Mouse (Mus musculus): ENCODE measurements around the gene D430019H16Rik.

Gene D430019H16Rik

DNA sequence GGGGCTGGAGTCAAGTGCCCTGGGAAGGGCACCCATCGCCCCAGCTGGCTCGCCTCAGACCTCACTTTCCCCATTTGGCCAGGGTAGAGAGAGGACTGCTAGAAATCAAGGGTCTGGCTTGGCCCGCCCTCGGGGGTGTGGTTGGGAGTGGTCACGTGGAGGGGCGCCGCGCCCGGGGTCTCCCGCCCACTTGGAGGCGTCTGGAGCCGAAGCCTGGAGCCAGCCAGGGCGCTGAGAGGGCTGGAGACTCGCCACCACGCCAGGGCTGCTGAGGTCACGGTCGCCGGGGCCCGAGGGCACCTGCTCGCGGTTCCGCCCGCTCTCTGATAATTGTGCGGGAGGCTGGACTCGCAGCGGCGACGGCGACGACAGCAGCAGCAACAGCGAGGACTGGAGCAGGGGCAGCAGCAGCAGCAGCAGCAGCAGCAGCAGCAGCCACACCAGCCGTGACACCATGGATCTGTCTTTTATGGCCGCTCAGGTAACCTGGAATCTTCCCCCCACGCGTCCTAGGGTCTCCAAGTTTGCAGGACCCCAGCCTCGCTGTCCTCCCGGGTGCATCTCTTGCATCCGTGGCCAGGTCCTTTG is at the start of gene D430019H16Rik:
Gene D430019H16Rik, plus strand, starts transcription at position 187 of the 588 bp plus-strand sequence.
- DNase-seq (ENCODE audit: low spot score in 2 of 2), result no peak

DNA sequence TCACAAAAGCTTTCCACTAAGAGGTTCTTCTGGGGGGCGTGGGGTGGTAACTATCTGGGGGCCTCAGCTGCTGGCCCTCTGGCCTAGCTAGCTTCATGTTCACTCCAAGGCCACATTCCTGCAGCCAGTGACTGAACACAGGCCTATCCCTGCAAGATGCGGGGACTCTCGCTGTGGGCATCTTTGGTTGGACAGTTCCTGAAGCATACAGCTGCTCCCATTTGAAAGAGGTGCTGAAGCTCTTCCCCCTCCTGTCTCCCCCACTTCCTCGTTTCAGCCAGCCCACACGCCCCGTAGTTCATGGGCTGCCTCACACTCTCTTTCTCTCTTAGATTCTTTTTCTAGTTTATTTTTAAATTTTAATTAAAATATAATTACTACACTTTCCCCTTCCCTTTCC is 47.6 kb upstream of the D430019H16Rik start:
- no peak for DNase-seq (ENCODE audit: low spot score in 2 of 2)

DNA sequence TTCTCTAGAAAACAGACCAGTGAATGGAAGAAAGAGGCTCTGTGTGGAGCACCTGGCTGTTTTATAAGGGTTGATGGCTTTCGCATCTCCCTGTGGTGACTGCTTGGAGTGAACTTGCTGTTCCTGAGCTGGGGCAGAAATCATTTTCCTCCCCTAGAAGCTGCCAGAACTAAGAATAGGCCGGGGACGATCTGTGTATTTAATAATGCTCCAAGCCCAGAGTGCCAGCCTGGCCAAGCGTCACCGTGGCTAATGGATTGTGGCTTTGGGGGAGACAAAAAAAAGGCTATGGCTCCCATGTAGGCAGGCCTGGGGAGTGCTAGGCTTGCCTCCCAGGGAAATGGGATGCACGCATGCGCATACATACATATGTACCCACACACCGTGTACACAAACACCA is 39.7 kb upstream of the D430019H16Rik start:
- DNase-seq (ENCODE audit: low spot score in 2 of 2), result no peak

DNA sequence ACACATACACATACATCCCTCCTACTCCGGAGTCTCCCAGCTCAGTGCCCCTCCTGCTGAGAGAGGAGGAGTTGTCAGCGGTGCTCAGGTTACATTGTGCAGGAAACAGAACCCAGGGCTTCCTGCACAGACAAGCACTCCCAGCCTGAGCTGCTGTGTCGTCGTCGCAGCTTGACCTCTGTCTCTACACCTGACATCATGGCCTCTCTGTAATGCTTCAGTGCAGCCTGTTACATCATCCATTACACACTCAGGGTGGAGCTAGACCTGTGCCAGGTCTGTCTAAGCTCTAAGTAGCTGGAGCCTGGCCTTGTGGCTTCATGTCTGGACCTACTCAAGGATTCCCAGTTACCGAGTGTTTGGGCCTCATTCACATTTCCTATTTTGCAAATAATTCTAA is 33.2 kb upstream of the D430019H16Rik start:
- no peak for DNase-seq (ENCODE audit: low spot score in 2 of 2)

DNA sequence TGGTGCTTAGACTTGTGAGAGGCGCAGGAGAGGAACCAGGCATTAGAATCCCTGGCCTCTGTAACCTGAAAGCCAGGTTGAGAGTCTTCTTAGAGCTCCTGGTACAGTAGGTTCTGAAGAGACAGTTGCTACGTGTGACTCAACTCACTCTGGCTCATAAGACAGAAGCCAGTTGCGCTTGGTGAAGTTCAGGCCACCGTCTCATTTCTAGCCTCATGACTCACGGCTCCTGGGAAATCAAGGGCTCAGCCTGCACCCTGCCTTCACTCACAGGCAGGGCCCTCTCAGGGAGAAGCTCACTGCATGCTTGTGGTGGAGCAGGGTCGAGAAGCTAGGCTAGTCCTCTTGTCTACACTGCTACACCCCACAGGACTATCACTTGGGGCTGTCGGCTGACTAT is 27.1 kb upstream of the D430019H16Rik start:
- DNase-seq (ENCODE audit: low spot score in 2 of 2), result no peak

DNA sequence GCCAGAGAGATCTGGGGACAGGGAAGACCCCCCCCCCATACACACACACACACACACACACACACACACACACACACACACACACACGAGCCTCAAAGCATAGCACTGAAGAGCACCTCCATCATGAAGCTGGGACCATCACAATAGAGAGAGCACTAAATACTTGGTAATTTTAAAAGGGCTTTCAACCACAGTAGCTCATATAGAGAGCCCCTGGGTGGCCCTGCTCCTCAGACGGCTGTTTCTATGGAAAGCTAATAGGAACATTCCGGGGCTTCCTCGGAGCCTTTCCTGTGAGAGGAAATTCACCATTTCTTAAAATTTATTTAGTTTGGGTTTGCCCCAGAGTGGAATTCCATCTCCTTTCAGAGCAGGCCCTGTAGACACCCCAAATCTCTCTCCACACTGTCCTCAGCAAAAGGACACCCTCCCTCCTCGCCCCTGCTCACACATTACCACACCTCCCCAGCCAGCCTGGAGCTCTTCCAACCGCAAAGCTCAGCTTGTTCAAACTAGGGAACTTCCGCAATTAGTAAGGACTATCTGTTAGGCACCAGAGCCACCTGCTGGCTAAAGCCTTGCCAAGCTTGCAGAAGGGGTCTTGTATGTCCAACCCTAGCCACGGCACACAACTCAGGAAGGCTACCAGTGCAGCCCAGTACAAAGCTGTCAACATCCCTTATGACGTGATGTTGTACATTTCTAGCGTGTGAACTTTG is 26.5 kb upstream of the D430019H16Rik start:
- DNase-seq (ENCODE audit: low spot score in 2 of 2), result no peak

DNA sequence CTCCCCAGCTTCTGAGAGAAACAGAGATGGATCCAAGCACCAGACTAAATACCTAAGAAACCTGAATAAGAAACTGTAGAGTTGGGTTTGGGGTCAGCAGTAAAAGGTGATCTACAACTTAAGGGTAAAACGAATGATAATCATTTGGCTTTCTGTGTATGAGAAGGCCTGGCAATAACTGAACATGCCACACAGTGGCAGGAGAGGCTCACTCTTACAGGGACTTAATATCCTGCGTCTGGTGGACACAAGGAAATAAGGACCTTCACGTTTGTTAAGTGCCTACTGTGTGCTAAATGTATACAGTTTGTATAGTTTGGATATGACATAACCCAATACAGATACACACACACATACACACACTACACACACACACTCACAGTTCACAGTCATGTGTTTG is 21.8 kb upstream of the D430019H16Rik start:
- DNase-seq (ENCODE audit: low spot score in 2 of 2), result no peak

DNA sequence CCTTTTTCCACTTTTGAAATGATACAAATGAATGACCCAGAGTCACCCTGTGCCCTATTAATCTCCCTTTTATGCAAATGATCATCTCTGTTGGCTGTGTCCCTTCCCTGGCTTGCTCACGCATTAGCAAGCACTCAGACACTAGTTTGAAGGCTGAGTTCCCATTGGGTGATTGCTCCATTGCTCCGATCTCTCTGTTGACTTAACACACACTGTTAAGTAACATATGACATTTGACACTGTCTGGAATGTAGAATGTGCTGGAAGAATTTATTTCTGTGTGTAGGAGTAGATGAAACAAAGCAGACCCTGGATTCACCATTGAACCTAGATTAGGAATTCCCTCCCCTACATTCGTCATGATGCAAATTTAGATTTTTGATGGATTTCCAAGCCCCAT is 20.8 kb upstream of the D430019H16Rik start:
- no peak for DNase-seq (ENCODE audit: low spot score in 2 of 2)

DNA sequence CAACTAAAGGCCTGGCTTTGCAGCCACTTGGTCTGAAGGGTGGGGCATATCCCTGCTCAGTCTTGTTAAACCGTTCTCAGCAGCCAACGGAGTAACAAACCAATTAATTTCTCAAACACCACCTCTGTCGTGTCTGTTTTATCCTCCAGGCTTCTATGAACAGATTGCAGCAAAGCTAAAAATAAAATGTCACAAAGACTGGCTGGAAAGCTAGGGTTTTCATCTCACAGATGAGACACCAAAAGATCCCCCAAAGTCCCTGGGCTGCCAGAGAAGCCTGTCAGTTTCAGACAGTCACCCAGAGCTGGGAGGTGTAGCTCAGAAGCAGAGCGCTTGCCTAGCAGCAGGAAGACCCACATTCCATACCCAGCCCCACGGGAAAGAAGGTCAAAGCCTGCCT is 15.4 kb upstream of the D430019H16Rik start:
- no peak for DNase-seq (ENCODE audit: low spot score in 2 of 2)

DNA sequence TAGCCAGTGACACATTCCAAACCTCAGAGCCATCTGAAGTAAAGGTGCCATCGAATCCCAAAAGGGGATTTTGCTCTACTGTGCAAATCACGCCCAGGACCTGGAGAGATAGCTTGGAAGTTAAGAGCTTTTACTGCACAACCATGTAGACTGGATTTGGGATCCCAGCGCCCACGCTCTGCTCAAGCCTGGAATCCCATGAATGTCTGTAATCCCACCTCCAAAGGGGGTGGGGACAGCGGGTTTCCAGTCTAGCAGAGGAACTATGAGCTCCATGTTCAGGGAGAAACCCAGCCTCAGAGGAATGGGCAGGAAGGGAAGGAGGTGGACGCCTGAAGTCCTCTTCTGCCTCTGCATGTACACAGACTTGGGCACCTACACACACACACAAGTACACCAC is 13.7 kb upstream of the D430019H16Rik start:
- DNase-seq (ENCODE audit: low spot score in 2 of 2), result no peak

DNA sequence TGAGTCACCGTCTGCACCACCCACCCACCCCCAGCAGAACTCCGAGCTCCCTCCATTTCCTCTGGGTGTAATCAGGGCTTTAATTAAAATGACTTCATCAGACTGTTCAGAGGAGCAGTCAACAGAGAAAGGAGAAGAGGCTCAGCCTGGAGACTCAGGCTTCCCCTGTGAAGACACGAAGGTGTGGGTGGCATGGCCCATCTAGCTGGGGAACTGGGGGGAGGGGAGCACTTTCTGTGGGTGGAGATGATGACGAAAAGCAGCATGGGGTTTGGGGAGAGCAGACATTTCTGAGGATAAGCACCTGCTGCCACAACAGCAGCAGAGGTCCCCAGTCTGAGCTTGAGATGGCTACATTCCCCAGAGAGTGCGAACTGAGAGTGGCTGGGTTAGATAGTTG is 10.1 kb upstream of the D430019H16Rik start:
- DNase-seq (ENCODE audit: low spot score in 2 of 2), result no peak

DNA sequence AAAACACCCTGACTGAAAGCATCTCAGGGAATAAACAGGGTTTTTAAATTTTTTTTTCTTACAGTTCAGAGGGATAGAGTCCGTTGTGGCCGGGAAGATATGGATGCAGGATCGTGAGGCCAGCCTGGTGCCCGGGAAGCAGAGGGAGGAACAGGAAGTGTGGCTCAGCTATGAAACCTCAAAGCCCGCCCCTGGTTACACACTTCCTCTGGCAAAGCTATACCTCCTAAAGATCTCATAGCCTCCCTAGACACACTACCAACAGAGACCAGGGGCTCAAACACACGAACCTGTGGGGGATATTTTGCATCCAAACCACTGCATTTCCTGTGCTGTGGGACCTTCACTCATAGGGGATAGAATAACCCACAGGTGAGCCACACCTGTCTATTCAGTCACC is 7.9 kb upstream of the D430019H16Rik start:
- no peak for DNase-seq (ENCODE audit: low spot score in 2 of 2)

DNA sequence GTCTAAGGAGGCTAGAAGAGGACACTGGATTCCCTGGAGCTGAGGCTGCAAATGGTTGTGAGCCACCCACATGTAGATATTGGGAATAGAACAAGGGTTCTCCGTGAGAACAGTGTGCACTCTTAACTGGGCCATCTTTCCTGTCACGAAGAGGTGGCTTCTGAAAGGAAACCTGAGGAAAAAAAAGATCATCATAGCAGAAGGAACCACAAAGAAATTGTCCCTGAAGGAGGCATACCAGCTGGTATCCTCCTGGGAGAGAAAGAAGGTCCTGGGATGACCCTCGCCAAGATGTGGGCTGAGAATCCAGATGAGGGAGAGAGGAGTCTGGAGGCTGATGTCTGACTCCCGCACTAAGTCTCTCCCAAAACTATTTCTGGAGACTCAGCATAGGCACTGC is 4.4 kb upstream of the D430019H16Rik start:
- no peak for DNase-seq (ENCODE audit: low spot score in 2 of 2)

DNA sequence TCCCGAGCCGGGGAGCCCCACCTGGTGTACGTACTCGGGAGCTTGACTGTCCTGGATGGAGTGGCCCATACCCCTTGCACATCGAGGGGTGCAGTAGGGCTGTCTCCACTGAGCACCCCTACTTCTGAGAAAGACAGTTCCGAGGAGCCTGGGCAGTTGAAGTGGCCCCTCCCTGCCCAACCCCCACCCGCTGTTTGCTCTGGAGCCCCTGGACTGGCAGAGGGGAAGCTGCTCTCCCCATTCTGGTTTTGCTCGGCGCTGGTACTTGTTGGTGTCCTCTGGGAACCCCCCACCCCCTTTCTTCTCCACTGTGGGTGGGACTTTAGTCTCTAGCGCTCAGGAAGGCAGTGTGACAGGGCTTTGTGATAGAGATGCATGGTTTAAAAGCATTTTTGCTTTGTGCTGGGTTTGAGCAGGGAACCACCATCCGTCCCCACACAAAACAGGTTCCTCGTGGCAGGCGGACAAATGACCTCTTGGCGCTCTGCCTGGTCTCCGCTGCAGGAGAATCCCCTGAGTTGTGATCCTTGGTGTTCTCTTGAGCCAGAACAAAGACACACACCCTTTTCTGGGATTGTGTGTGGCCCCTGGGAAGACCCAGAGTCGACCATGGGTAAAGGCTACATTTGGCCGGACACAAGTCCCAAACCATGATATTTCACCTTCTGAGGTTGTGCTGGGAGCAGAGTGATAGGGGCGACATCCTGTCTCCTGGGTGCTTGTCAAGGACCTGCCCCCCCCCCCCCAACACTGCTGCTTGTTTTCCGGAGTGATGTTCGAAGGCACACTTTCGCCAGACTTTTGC is 804 bp downstream of the D430019H16Rik start:
- DNase-seq (ENCODE audit: low spot score in 2 of 2), result no peak

DNA sequence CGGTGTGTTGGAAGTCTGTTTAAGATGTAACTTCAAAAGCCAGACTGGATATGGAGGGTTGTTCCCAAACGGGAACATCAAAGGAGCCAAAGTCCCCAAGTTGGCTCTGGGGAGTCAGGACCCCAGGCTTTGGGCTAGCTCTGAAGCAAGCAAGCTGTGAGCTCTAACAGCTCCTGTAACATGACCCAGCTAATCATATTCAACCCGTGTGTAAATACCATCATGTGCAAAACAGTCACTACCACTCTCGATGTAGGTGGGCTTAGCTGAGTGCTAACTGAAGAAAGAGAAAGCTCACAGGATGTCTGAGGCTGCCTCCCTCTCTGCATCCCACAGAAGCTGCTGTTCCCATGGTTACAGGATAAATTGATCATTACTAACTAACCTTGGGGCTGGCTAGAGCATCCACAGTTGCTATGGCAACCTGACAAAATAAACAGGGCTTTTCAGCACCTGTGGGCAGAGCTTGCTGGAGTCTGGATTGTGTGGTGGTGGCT is 1.5 kb downstream of the D430019H16Rik start:
- DNase-seq (ENCODE audit: low spot score in 2 of 2), result no peak

DNA sequence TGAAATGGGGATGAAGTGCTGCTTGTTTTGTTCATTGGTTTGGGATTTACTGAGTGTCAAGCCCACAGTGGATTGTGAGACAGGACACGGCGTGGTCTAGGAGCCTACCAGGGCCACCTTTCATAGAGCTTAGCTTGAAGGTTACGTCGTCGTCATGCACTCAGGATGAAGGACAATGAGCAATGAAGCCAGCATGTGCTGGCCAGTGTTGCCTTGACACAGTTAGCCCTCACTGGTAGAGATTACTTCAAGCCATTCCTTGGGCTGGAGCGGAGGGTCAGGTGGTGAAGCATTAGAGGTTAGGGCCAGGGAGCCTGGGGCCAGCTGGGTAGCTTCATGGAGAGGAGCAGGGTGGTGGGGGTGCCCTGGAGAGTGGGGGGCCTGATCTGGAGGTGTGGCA is 5.1 kb downstream of the D430019H16Rik start:
- DNase-seq (ENCODE audit: low spot score in 2 of 2), result no peak

DNA sequence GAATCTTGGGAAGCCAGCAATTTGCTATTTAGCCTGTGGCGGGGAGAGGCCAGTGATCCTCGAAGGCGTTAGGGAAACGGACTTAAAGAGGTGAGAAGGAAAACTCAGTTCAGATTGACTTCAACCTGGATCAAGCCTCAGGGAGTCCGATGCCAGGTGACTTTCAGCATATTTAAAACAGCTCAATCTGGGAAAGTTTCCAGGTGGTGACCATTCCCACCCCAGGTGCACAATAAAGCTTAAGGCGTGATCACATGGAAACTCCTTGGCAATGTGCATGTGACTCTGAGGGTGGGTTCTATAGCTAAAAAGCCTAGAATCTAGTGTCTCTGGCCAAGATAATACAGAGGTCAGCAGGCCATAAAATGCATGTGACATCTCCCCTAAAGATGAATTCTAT is 7.4 kb downstream of the D430019H16Rik start:
- DNase-seq (ENCODE audit: low spot score in 2 of 2), result no peak

DNA sequence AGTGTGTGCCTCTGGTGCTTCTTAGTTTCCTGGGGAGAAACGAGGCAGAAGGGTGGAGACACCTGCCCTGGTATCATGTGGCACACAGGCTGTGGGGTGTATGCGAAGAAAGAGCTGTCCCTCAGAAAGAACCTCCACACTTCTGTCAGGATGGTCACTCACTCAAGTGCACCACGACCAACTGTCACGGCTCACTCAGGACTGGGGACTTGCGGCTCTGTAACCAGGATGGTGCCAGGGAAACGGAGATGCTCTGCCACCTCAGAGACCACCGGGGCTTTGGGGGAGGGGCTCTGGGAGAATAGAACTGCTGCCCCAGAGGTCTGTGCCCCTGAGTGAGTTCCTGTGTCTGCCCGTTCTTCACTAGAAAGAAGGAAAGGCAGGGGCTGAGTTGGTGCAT is 15.4 kb downstream of the D430019H16Rik start:
- no peak for DNase-seq (ENCODE audit: low spot score in 2 of 2)

DNA sequence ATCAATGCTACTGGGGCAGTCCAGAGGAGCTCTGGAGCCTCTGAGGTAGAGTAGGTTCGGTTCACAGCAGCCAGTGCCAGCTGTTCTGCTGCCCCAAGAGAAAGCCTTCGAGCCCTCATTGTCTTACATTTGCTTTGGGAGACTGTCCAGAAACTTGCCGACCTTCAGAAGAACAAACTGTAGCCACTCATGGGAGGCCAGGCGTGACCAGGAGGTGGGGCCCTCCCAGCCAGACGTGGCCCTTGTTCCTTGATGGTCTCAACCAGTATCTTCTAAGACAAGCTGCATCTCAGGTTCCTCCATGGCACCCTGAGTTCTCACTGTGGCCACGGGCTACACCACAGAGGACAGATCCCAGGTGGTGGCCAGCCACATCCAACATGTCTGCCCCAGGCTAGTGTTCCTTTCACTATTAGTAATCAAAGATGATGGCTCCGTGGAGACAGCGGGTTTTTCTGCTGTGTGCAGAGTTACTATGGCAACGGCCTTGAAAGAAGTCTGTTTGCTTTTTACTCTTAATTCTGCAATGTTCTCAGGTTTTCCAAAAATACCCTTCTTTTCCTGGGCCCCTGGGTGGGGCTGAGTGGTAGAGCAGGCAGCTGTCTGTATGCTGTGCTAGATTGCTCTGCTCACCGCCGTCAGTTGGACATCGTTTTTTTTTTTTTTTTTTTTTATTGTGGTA is 21.7 kb downstream of the D430019H16Rik start:
- DNase-seq (ENCODE audit: low spot score in 2 of 2), result no peak

DNA sequence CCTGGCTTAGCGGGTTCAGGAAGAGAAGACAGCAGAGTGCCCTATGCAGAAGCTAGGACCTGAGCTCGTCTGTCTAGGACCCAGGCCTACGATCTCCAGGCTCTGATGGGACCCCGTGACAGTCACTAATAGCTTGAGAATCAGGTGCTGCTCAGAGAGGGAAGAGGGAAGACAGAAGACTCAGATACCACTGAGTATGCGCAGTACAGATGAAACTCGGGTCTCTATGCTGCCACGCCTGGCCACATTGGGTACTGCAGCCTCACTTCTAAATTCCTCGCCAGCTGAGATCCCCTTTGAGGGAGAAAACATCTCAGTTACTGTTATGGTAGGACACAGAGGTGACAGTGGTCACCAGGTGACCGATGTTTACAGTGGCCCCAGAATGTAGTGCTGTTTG is 22.8 kb downstream of the D430019H16Rik start:
- peak; percentile 20 to 58 for DNase-seq (ENCODE audit: low spot score in 2 of 2)

DNA sequence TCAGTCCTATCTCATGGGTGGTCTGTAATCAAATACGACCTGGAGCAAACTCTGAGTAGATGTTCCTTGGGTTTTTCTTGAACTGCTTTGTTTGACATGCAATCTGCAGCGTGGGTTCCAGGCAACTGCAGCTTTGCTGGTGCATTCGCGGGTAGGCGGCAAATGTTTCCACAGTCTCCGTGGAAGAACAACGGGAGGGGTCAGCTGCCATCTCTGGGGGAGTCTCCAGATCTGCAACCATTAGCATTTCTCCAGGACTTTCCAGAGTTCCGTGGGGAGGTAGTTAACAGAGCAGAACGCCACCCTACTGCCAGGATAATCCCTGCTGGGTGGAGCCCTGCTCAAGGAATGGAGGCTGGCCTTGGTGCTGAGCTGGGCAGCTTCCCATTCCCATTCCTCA is 23.3 kb downstream of the D430019H16Rik start:
- no peak for DNase-seq (ENCODE audit: low spot score in 2 of 2)

DNA sequence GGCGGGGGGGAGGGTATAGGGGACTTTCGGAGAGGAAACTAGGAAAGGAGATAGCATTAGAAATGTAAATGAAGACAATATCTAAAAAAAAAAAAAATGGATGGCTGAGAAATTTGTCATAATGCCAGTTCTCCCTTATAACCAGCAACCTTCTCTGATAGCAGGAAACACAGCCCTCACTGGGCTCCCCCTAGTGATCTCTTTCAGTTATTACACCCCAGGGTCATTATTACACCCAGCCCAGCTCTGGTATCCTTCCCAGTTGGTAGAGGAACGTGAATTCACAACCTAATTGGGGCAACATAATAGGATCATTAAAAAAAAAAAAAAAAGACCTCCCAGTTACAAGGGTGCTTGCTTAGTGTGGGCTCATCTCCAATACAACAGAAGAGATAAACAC is 29.8 kb downstream of the D430019H16Rik start:
- DNase-seq (ENCODE audit: low spot score in 2 of 2), result peak in 1 of 2 experiments; percentile 30

Data from thymus, postnatal 10 days (tissue).